In genomic region chr4:148908214-148908681, GRCm38 (mm10) we compare ENCODE assay signal across 8 mouse cellular contexts.
DNase-seq lines count a peak whose midpoint lies in the region; ATAC-seq and TF ChIP-seq lines count a peak whose summit lies in the region.

No protein-coding gene starts in this region.

- no peak overlapping the region for H3K4me2 ChIP-seq in neural tube, embryonic 11.5 days (ENCODE audit: low read depth)
- H3K4me2 ChIP-seq in stomach, postnatal 0 days (replicated peaks; ENCODE audit: low read depth), result no peak overlapping the region
- H3K4me2 ChIP-seq in midbrain, embryonic 16.5 days (ENCODE audit: low read length), result no peak overlapping the region

- H3K4me1 ChIP-seq in neural tube, embryonic 11.5 days (ENCODE audit: control insufficient read depth, insufficient read depth, low read length), result peaks cover 13% of the 10 kb centered on the region
- H3K4me1 ChIP-seq in stomach, postnatal 0 days (replicated peaks; ENCODE audit: control insufficient read depth, insufficient read depth), result peaks cover 16% of the 10 kb centered on the region
- H3K4me1 ChIP-seq in midbrain, embryonic 16.5 days (ENCODE audit: control insufficient read depth, insufficient read depth, low read length), result no peaks in the 10 kb centered on the region

- TF ChIP-seq EP300 in stomach, postnatal 0 days (optimal IDR thresholded peaks at IDR 0.05), result no peak

- H3K9me3 ChIP-seq in neural tube, embryonic 11.5 days (ENCODE audit: control insufficient read depth, low read length), result no peaks in the 10 kb centered on the region
- H3K9me3 ChIP-seq in stomach, postnatal 0 days (ENCODE audit: control insufficient read depth, low read length), result no peaks in the 10 kb centered on the region
- H3K9me3 ChIP-seq in midbrain, embryonic 16.5 days (replicated peaks; ENCODE audit: control insufficient read depth, low read length, poor library complexity, severe bottlenecking), result no peaks in the 10 kb centered on the region

- 38% methylated on average over 11 of the region's 11 CpGs for WGBS in neural tube, embryonic 11.5 days
- WGBS in stomach, postnatal 0 days, result 44% methylated on average over 11 of the region's 11 CpGs
- WGBS in midbrain, embryonic 16.5 days, result 52% methylated on average over 11 of the region's 11 CpGs

- peak; percentile 73 for TF ChIP-seq CTCF in stomach, postnatal 0 days (IDR thresholded peaks at IDR 0.05; ENCODE audit: low read depth)

- peaks cover 22% of the 10 kb centered on the region for H3K27me3 ChIP-seq in neural tube, embryonic 11.5 days (ENCODE audit: control insufficient read depth, insufficient read depth, low read length)
- H3K27me3 ChIP-seq in stomach, postnatal 0 days (ENCODE audit: control insufficient read depth, insufficient read depth, low read length), result no peaks in the 10 kb centered on the region
- H3K27me3 ChIP-seq in midbrain, embryonic 16.5 days (ENCODE audit: control insufficient read depth, insufficient read depth, low read depth, low read length), result peaks cover 12% of the 10 kb centered on the region

- H3K9ac ChIP-seq in neural tube, embryonic 11.5 days (ENCODE audit: low read length), result no peak overlapping the region
- H3K9ac ChIP-seq in stomach, postnatal 0 days (ENCODE audit: low read length), result no peak overlapping the region
- no peak overlapping the region for H3K9ac ChIP-seq in midbrain, embryonic 16.5 days (ENCODE audit: low read depth, low read length)

- DNase-seq in embryo, embryonic 11 days, result peak; percentile 55
- DNase-seq in embryo, embryonic 10 days (ENCODE audit: low spot score), result no peak
- DNase-seq in neural tube, embryonic 11.5 days (ENCODE audit: low spot score), result no peak
- no peak for DNase-seq in neural tube, embryonic 10.5 days (ENCODE audit: extremely low spot score, low spot score)
- peak; percentile 89 for DNase-seq in kidney, adult 9 months
- DNase-seq in stomach, postnatal 0 days (ENCODE audit: low spot score), result no peak
- no peak for DNase-seq in layer of hippocampus, adult 18-20 months (ENCODE audit: low spot score in 2 of 2)

- H3K27ac ChIP-seq in neural tube, embryonic 11.5 days (ENCODE audit: low read depth, low read length), result no peak overlapping the region
- peak overlapping the region; percentile 65 for H3K27ac ChIP-seq in stomach, postnatal 0 days (replicated peaks)
- no peak overlapping the region for H3K27ac ChIP-seq in midbrain, embryonic 16.5 days (ENCODE audit: low read length)

- peak; percentile 48; the same call in 1 of the 2 replicates for ATAC-seq in neural tube, embryonic 11.5 days (ENCODE audit: insufficient read depth, low FRiP score, low TSS enrichment)
- ATAC-seq in stomach, postnatal 0 days (ENCODE audit: low FRiP score, low TSS enrichment), result no peak
- ATAC-seq in midbrain, embryonic 16.5 days, result no peak

- no peaks in the 10 kb centered on the region for H3K36me3 ChIP-seq in neural tube, embryonic 11.5 days (ENCODE audit: control insufficient read depth, insufficient read depth, low read length)
- H3K36me3 ChIP-seq in stomach, postnatal 0 days (ENCODE audit: control insufficient read depth, insufficient read depth, low read length), result no peaks in the 10 kb centered on the region
- H3K36me3 ChIP-seq in midbrain, embryonic 16.5 days (ENCODE audit: control insufficient read depth, insufficient read depth, low read length), result no peaks in the 10 kb centered on the region

- H3K4me3 ChIP-seq in neural tube, embryonic 11.5 days (ENCODE audit: low read depth, low read length), result no peak overlapping the region
- H3K4me3 ChIP-seq in stomach, postnatal 0 days (ENCODE audit: low read depth, low read length), result no peak overlapping the region
- H3K4me3 ChIP-seq in midbrain, embryonic 16.5 days (ENCODE audit: low read depth, low read length), result no peak overlapping the region

Comparison
In these comparisons a context has a peak if more than half of its experiments do, and no peak if none do; other contexts are left out.
1. DNase-seq: peak in embryo, embryonic 11 days (single experiment) and kidney, adult 9 months (single experiment); none in embryo, embryonic 10 days (single experiment), neural tube, embryonic 11.5 days (single experiment), neural tube, embryonic 10.5 days (single experiment), stomach, postnatal 0 days (single experiment) and layer of hippocampus, adult 18-20 months (0 of 2).